Mouse (Mus musculus) heart, postnatal 0 days (tissue): ENCODE data around the gene Mlx. TPM values are rescaled to one million over a fixed set of nuclear protein-coding genes. Genes with fewer than 3 reads are reported as not detected.

Source experiments
- ATAC-seq: fragments of 200-750 bp; cut with Nextera tagmentation; 2 replicates; pipeline ENCODE4 v1.8.0; 2017; ENCODE audit warnings: low read depth, moderate number of reproducible peaks, moderate library complexity; ENCODE audit not compliant: insufficient read depth
- DNase-seq: peaks from one replicate; pipeline ENCODE4 v3.0.0-alpha.2; 2016; ENCODE audit warnings: low spot score
- H3K27ac ChIP-seq: fragments of 300-500 bp; sonication (generic); 2 replicates; pipeline ENCODE4 v1.5.1; 2014; ENCODE audit warnings: low read depth, mild to moderate bottlenecking
- H3K27me3 ChIP-seq: fragments of 300-500 bp; sonication (generic); 2 replicates; pipeline ENCODE4 v1.6.1; 2014; ENCODE audit warnings: low read length, mixed read lengths; ENCODE audit not compliant: control insufficient read depth, insufficient read depth
- H3K36me3 ChIP-seq: fragments of 300-500 bp; sonication (generic); replicated peaks from 2 replicates; pipeline ENCODE4 v1.6.1; 2014; ENCODE audit warnings: low read length, mixed read lengths; ENCODE audit not compliant: control insufficient read depth, insufficient read depth
- H3K4me1 ChIP-seq: fragments of 300-500 bp; sonication (generic); 2 replicates; pipeline ENCODE4 v1.6.1; 2014; ENCODE audit warnings: antibody characterized with exemption; ENCODE audit not compliant: control insufficient read depth, insufficient read depth
- H3K4me2 ChIP-seq: fragments of 300-500 bp; sonication (generic); 2 replicates; pipeline ENCODE4 v1.6.1; 2014; ENCODE audit warnings: low read depth, mild to moderate bottlenecking, low read length, moderate library complexity
- H3K4me3 ChIP-seq: fragments of 300-500 bp; sonication (generic); 2 replicates; pipeline ENCODE4 v1.5.1; 2014; ENCODE audit warnings: low read depth, low read length
- H3K9ac ChIP-seq: fragments of 300-500 bp; sonication (generic); replicated peaks from 2 replicates; pipeline ENCODE4 v1.6.1; 2014; ENCODE audit warnings: low read depth, low read length, mixed read lengths
- H3K9me3 ChIP-seq: fragments of 300-500 bp; sonication (generic); replicated peaks from 2 replicates; pipeline ENCODE4 v1.6.1; 2016; ENCODE audit warnings: low read length; ENCODE audit not compliant: control insufficient read depth
- CTCF ChIP-seq: IDR thresholded peaks from 2 replicates; pipeline ENCODE4 v1.5.1; 2016; ENCODE audit warnings: antibody characterized with exemption, control low read depth, low read depth
- EP300 ChIP-seq: IDR thresholded peaks from 2 replicates; pipeline ENCODE4 v1.6.1; 2016; ENCODE audit warnings: antibody characterized with exemption, low read depth
- WGBS: fragments of 180-500 bp; shearing (Covaris S2); extraction: QIAGEN DNeasy Blood & Tissue Kit; methylation state at CpG from one replicate; pipeline ENCODE4 v1.1.7; 2014; 5-methylcytosine and 5-hydroxymethylcytosine counted together
- polyA plus RNA-seq: library from polyadenylated mRNA; unstranded; fragments of >200 nt; fragmentation: Nextera tagmentation; extraction: Ambion mirVana; gene quantifications from 2 replicates; pipeline ENCODE4 v1.2.1, GENCODE M21; 2015
- total RNA-seq: library from RNA; depleted of rRNA; stranded (reverse); fragments of >200 nt; gene quantifications from 2 replicates; pipeline ENCODE4 v1.2.3, GENCODE M21; 2014; ENCODE audit warnings: low replicate concordance

Gene Mlx
- total and polyA plus RNA-seq, 2 experiments from 2014 or later = 21.8 to 26.7 TPM

DNA sequence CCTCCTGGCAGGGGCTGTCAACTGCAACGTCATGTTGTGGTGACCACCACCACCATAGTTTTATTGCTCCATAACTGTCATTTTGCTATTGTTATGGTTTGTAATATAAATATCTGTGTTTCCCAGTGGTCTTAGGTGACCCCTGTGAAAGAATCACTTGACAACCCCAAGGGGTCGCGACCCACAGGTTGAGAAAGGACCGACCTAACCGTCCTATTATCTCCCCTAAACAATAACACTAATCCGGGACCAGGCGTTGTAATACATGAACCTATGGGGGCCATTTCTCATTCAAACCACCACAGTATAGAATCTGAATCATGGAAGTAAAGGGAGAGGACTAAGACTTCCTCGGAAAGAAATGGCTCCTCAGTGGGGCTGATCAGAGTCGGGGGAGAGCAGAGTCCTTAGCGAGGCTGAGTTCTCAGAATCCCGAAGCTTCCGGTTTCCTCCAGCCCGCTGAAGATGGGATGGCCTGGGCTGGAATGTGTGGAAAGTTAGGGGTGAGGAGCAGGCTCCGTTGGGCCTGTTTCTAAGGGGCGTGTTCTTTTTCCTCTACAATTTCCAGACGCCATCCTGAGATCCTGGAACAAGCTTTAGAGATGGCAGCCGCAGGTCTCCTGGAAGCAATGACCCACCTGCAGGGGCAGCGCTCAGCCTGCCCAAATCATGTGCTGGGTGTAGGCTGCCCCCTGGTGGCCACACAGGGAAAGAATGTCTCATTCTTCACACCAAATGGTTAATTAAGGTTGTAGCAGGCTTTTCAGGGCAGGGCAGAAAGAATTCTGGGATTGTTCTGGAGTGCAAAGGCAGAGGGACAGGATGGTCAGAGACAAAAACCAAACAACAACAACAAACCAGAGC, 20.3 kb upstream of the Mlx start:
- H3K27me3 ChIP-seq = no peaks in the 10 kb centered on the region
- peak; percentile 62 for DNase-seq
- peak overlapping the region; percentile 51 for H3K4me2 ChIP-seq
- H3K9ac ChIP-seq = no peak overlapping the region
- peaks cover 37% of the 10 kb centered on the region for H3K4me1 ChIP-seq
- no peak for ATAC-seq
- TF ChIP-seq EP300 (no peak), CTCF (peak; percentile 98)
- WGBS = 15% methylated on average over 18 of the region's 18 CpGs
- peaks cover 6% of the 10 kb centered on the region; the same call in 1 of the 2 replicates for H3K36me3 ChIP-seq
- peak overlapping the region; percentile 18; the same call in 1 of the 2 replicates for H3K27ac ChIP-seq
- peak overlapping the region; percentile 13; the same call in 1 of the 2 replicates for H3K4me3 ChIP-seq
- no peaks in the 10 kb centered on the region for H3K9me3 ChIP-seq

DNA sequence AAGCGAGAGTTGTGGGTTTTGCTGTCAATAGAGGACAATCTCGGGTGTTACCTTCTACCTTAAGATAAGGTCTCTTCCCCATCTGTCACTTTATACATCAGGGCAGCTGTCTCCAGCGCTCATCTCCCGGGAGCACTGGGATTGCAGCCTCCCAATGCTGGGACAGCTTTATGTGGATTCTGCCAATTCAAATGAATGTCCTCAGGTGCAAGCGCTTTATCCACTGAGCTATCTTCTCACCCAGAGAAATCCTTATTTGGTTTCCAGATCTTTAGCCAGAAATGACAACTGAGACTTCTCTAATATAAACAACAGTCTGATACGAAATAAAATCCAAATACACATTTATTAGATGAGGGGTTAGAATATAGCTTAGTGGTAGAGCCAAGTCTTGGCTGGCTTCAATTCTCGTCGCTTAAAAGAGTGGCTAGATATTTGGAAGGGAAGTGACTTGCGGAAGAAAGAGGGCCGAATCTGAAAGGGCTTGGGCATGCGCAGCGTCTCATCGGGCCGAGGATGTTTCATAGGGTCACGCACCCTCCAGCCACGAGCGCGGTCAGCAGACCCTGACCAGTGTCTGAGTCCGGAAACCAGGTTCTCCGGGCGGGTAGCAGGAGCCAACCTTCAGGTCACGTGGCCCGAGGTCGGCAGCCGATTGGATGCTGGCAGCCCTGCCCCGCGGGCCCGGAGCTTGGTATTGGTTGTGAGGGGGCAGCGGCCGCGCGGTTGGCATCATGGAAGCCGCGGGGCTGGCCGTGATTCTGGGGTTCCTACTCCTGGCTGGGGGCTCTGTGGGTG, 17.5 kb upstream of the Mlx start, which contains the start of gene Naglu:
Gene Naglu, plus strand, starts transcription at position 622 of the 798 bp plus-strand sequence.
- H3K4me1 ChIP-seq = peaks cover 14% of the 10 kb centered on the region
- H3K4me3 ChIP-seq = peak within 1 kb of the TSS; percentile 69
- no peaks in the 10 kb centered on the region for H3K36me3 ChIP-seq
- no peaks in the 10 kb centered on the region for H3K27me3 ChIP-seq
- TF ChIP-seq CTCF (no peak), EP300 (peak; percentile 72)
- peak within 1 kb of the TSS; percentile 65 for H3K9ac ChIP-seq
- peak within 1 kb of the TSS; percentile 54 for H3K27ac ChIP-seq
- H3K4me2 ChIP-seq = peak within 1 kb of the TSS; percentile 99
- no peaks in the 10 kb centered on the region for H3K9me3 ChIP-seq
- DNase-seq (peak; percentile 91), ATAC-seq (peak; percentile 88)
- 4% methylated on average over 35 of the region's 35 CpGs for WGBS

DNA sequence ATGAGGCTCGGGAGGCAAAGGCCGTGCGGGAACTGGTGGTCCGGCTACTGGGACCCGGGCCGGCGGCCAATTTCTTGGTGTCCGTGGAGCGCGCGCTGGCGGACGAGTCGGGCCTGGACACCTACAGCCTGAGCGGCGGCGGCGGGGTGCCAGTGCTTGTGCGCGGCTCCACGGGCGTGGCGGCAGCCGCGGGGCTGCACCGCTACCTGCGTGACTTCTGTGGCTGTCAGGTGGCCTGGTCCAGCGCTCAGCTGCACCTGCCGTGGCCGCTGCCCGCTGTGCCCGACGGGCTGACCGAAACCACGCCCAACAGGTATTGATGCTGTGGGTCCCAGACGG, 16.9 kb upstream of the Mlx start:
- ATAC-seq (peak; percentile 47), DNase-seq (no peak)
- Histone ChIP-seq H3K27me3 (no peaks in the 10 kb centered on the region), H3K4me2 (peak overlapping the region; percentile 99), H3K9me3 (no peaks in the 10 kb centered on the region), H3K27ac (peak overlapping the region; percentile 54), H3K9ac (peak overlapping the region; percentile 65), H3K4me1 (peaks cover 9% of the 10 kb centered on the region), H3K4me3 (peak overlapping the region; percentile 69), H3K36me3 (no peaks in the 10 kb centered on the region)
- TF ChIP-seq CTCF (no peak), EP300 (no peak)
- under 1% methylated on average over 28 of the region's 36 CpGs for WGBS

GRCm38 (mm10) chr11:101070987-101071386, 16.1 kb upstream of the Mlx start:
- Histone ChIP-seq H3K36me3 (no peaks in the 10 kb centered on the region), H3K27me3 (no peaks in the 10 kb centered on the region), H3K4me3 (peak overlapping the region; percentile 69; the same call in 1 of the 2 replicates), H3K9ac (no peak overlapping the region), H3K9me3 (no peaks in the 10 kb centered on the region), H3K4me2 (peak overlapping the region; percentile 99; the same call in 1 of the 2 replicates), H3K4me1 (peaks cover 7% of the 10 kb centered on the region), H3K27ac (no peak overlapping the region)
- TF ChIP-seq EP300 (no peak), CTCF (no peak)
- DNase-seq (no peak), ATAC-seq (no peak)
- 69% methylated on average over 6 of the region's 6 CpGs for WGBS

GRCm38 (mm10) chr11:101071810-101072428, 15.2 kb upstream of the Mlx start:
- Histone ChIP-seq H3K36me3 (peaks cover 6% of the 10 kb centered on the region; the same call in 1 of the 2 replicates), H3K4me2 (no peak overlapping the region), H3K9me3 (no peaks in the 10 kb centered on the region), H3K9ac (no peak overlapping the region), H3K4me1 (peaks cover 7% of the 10 kb centered on the region), H3K4me3 (no peak overlapping the region), H3K27me3 (no peaks in the 10 kb centered on the region), H3K27ac (no peak overlapping the region)
- DNase-seq = no peak
- no peak for ATAC-seq
- 71% methylated on average over 14 of the region's 14 CpGs for WGBS
- TF ChIP-seq CTCF (no peak), EP300 (no peak)
